Mouse (Mus musculus): ENCODE measurements around the gene Haao. TPM values are rescaled to one million over a fixed set of nuclear protein-coding genes. Genes with fewer than 3 reads are reported as not detected.
A peak's percentile ranks its signal among the peaks of the same experiment; 100 is the strongest.

Gene Haao
- polyA plus RNA-seq, 1 experiment from 2014 or later, result not detected

GRCm38 (mm10) chr17:83803987-83804386, 43.8 kb downstream of the Haao start:
- Histone ChIP-seq H3K4me1 (replicated peaks; ENCODE audit: control insufficient read depth, insufficient read depth, low read length) (no peaks in the 10 kb centered on the region), H3K27ac (ENCODE audit: low read depth, low read length) (no peak overlapping the region)
- peak; percentile 14 for DNase-seq (ENCODE audit: low spot score)

GRCm38 (mm10) chr17:83799506-83800050, 48.2 kb downstream of the Haao start:
- Histone ChIP-seq H3K4me2 (replicated peaks; ENCODE audit: low read depth, low read length) (no peak overlapping the region), H3K4me1 (replicated peaks; ENCODE audit: control insufficient read depth, insufficient read depth, low read length) (no peaks in the 10 kb centered on the region), H3K27me3 (ENCODE audit: control insufficient read depth, insufficient read depth, low read length) (no peaks in the 10 kb centered on the region), H3K36me3 (ENCODE audit: control insufficient read depth, insufficient read depth, low read length) (no peaks in the 10 kb centered on the region), H3K4me3 (ENCODE audit: low read depth, low read length) (no peak overlapping the region), H3K27ac (ENCODE audit: low read depth, low read length) (no peak overlapping the region), H3K9ac (ENCODE audit: low read depth, low read length) (no peak overlapping the region), H3K9me3 (ENCODE audit: control insufficient read depth, low read length) (no peaks in the 10 kb centered on the region)
- no peak for DNase-seq (ENCODE audit: low spot score)
- WGBS, result 93% methylated on average over 11 of the region's 11 CpGs
- no peak for ATAC-seq (ENCODE audit: low FRiP score)

More at GRCm38 (mm10) chr17:83803987-83804386, 43.8 kb downstream of the Haao start:
- ATAC-seq (ENCODE audit: low FRiP score), result peak; percentile 40; the same call in 1 of the 2 replicates
- Histone ChIP-seq H3K9me3 (ENCODE audit: control insufficient read depth, low read length) (no peaks in the 10 kb centered on the region), H3K4me2 (replicated peaks; ENCODE audit: low read depth, low read length) (no peak overlapping the region), H3K4me3 (ENCODE audit: low read depth, low read length) (no peak overlapping the region), H3K36me3 (ENCODE audit: control insufficient read depth, insufficient read depth, low read length) (no peaks in the 10 kb centered on the region), H3K27me3 (ENCODE audit: control insufficient read depth, insufficient read depth, low read length) (no peaks in the 10 kb centered on the region), H3K9ac (ENCODE audit: low read depth, low read length) (no peak overlapping the region)
- 70% methylated on average over 9 of the region's 9 CpGs for WGBS

GRCm38 (mm10) chr17:83795121-83795520, 52.6 kb downstream of the Haao start:
- H3K27ac ChIP-seq (ENCODE audit: low read depth, low read length), result no peak overlapping the region
- ATAC-seq (ENCODE audit: low FRiP score), result no peak
- H3K4me2 ChIP-seq (replicated peaks; ENCODE audit: low read depth, low read length), result no peak overlapping the region
- no peaks in the 10 kb centered on the region for H3K27me3 ChIP-seq (ENCODE audit: control insufficient read depth, insufficient read depth, low read length)
- no peak for DNase-seq (ENCODE audit: low spot score)
- H3K4me3 ChIP-seq (ENCODE audit: low read depth, low read length), result no peak overlapping the region
- H3K4me1 ChIP-seq (replicated peaks; ENCODE audit: control insufficient read depth, insufficient read depth, low read length), result no peaks in the 10 kb centered on the region
- H3K36me3 ChIP-seq (ENCODE audit: control insufficient read depth, insufficient read depth, low read length), result no peaks in the 10 kb centered on the region
- 97% methylated on average over 17 of the region's 17 CpGs for WGBS
- no peak overlapping the region for H3K9ac ChIP-seq (ENCODE audit: low read depth, low read length)
- H3K9me3 ChIP-seq (ENCODE audit: control insufficient read depth, low read length), result no peaks in the 10 kb centered on the region

- H3K36me3 ChIP-seq (ENCODE audit: control insufficient read depth, insufficient read depth, low read length), result no peaks in the 10 kb centered on the region
- H3K9me3 ChIP-seq (ENCODE audit: control insufficient read depth, low read length), result no peaks in the 10 kb centered on the region
- H3K4me3 ChIP-seq (ENCODE audit: low read depth, low read length), result no peak overlapping the region
- no peaks in the 10 kb centered on the region for H3K4me1 ChIP-seq (replicated peaks; ENCODE audit: control insufficient read depth, insufficient read depth, low read length)
- H3K27ac ChIP-seq (ENCODE audit: low read depth, low read length), result no peak overlapping the region
- no peak overlapping the region for H3K9ac ChIP-seq (ENCODE audit: low read depth, low read length)
- ATAC-seq (ENCODE audit: low FRiP score) (no peak), DNase-seq (ENCODE audit: low spot score) (no peak)
- no peaks in the 10 kb centered on the region for H3K27me3 ChIP-seq (ENCODE audit: control insufficient read depth, insufficient read depth, low read length)
- 71% methylated on average over 23 of the region's 23 CpGs for WGBS
- no peak overlapping the region for H3K4me2 ChIP-seq (replicated peaks; ENCODE audit: low read depth, low read length)
These were observed 55.4 kb downstream of the Haao start for GRCm38 (mm10) chr17:83792388-83792787.

GRCm38 (mm10) chr17:83790158-83790557, 57.6 kb downstream of the Haao start:
- 84% methylated on average over 5 of the region's 5 CpGs for WGBS
- Histone ChIP-seq H3K4me3 (ENCODE audit: low read depth, low read length) (no peak overlapping the region), H3K4me2 (replicated peaks; ENCODE audit: low read depth, low read length) (no peak overlapping the region), H3K36me3 (ENCODE audit: control insufficient read depth, insufficient read depth, low read length) (no peaks in the 10 kb centered on the region), H3K4me1 (replicated peaks; ENCODE audit: control insufficient read depth, insufficient read depth, low read length) (no peaks in the 10 kb centered on the region), H3K9ac (ENCODE audit: low read depth, low read length) (no peak overlapping the region), H3K27me3 (ENCODE audit: control insufficient read depth, insufficient read depth, low read length) (no peaks in the 10 kb centered on the region), H3K9me3 (ENCODE audit: control insufficient read depth, low read length) (no peaks in the 10 kb centered on the region), H3K27ac (ENCODE audit: low read depth, low read length) (no peak overlapping the region)
- DNase-seq (ENCODE audit: low spot score) (no peak), ATAC-seq (ENCODE audit: low FRiP score) (no peak)

GRCm38 (mm10) chr17:83786418-83786817, 61.3 kb downstream of the Haao start:
- H3K9me3 ChIP-seq (ENCODE audit: control insufficient read depth, low read length), result no peaks in the 10 kb centered on the region
- WGBS, result 94% methylated on average over 6 of the region's 6 CpGs
- ATAC-seq (ENCODE audit: low FRiP score), result no peak
- no peak for DNase-seq (ENCODE audit: low spot score)
- no peak overlapping the region for H3K4me3 ChIP-seq (ENCODE audit: low read depth, low read length)
- no peak overlapping the region for H3K9ac ChIP-seq (ENCODE audit: low read depth, low read length)
- H3K36me3 ChIP-seq (ENCODE audit: control insufficient read depth, insufficient read depth, low read length), result no peaks in the 10 kb centered on the region
- no peaks in the 10 kb centered on the region for H3K27me3 ChIP-seq (ENCODE audit: control insufficient read depth, insufficient read depth, low read length)
- H3K27ac ChIP-seq (ENCODE audit: low read depth, low read length), result no peak overlapping the region
- no peaks in the 10 kb centered on the region for H3K4me1 ChIP-seq (replicated peaks; ENCODE audit: control insufficient read depth, insufficient read depth, low read length)
- no peak overlapping the region for H3K4me2 ChIP-seq (replicated peaks; ENCODE audit: low read depth, low read length)

- 64% methylated on average over 5 of the region's 5 CpGs for WGBS
- no peak overlapping the region for H3K27ac ChIP-seq (ENCODE audit: low read depth, low read length)
- H3K4me1 ChIP-seq (replicated peaks; ENCODE audit: control insufficient read depth, insufficient read depth, low read length), result no peaks in the 10 kb centered on the region
- H3K36me3 ChIP-seq (ENCODE audit: control insufficient read depth, insufficient read depth, low read length), result no peaks in the 10 kb centered on the region
- no peak overlapping the region for H3K9ac ChIP-seq (ENCODE audit: low read depth, low read length)
- H3K4me3 ChIP-seq (ENCODE audit: low read depth, low read length), result no peak overlapping the region
- H3K27me3 ChIP-seq (ENCODE audit: control insufficient read depth, insufficient read depth, low read length), result no peaks in the 10 kb centered on the region
- no peak for DNase-seq (ENCODE audit: low spot score)
- no peak for ATAC-seq (ENCODE audit: low FRiP score)
- H3K9me3 ChIP-seq (ENCODE audit: control insufficient read depth, low read length), result no peaks in the 10 kb centered on the region
- no peak overlapping the region for H3K4me2 ChIP-seq (replicated peaks; ENCODE audit: low read depth, low read length)
These were observed 65.0 kb downstream of the Haao start for GRCm38 (mm10) chr17:83782740-83783139.

Other genes with a start within 250 kb of the Haao start
- 0.05 TPM in 1 of 2 replicates, not detected in the other for gene Kcng3, start 216.1 kb downstream of the Haao start, polyA plus RNA-seq (2014; fragmentation: Nextera tagmentation; extraction: Ambion mirVana)
- gene Mta3, start 141.8 kb downstream of the Haao start, polyA plus RNA-seq (2014; fragmentation: Nextera tagmentation; extraction: Ambion mirVana), result 41.1 and 41.7 TPM in 2 replicates